Mouse (Mus musculus) lung, postnatal 36 days (tissue): ENCODE data around the gene Slc16a14.

Experiments
- DNase-seq: peaks from one replicate; pipeline ENCODE4 v3.0.0; 2022; ENCODE audit warnings: mixed read lengths

Slc16a14 gene

GRCm38 (mm10) chr1:84904467-84904866, 30.5 kb downstream of the Slc16a14 start:
- DNase-seq: no peak

DNA sequence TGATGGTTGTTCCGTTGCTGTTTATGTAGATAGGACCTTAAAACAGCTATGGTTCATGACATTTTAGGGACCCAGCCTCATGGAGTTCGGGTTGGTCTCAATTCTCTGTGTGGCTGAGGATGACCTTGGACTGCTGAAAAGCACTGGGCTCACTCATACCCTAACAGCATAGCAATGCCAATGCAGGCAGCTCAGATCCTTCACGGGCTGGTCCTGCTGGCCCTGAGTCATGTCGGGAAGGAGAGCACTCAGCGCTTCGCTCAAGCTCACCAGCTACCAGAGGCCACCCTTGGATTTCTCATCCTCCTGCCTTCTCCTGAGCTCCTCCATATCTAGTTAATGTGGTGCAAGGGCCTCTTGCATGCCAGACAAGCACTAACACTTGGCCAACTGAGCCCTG, 35.8 kb downstream of the Slc16a14 start:
- DNase-seq: no peak

GRCm38 (mm10) chr1:84897364-84897763, 37.6 kb downstream of the Slc16a14 start:
- no peak for DNase-seq

GRCm38 (mm10) chr1:84891746-84892145, 43.2 kb downstream of the Slc16a14 start:
- no peak for DNase-seq

DNA sequence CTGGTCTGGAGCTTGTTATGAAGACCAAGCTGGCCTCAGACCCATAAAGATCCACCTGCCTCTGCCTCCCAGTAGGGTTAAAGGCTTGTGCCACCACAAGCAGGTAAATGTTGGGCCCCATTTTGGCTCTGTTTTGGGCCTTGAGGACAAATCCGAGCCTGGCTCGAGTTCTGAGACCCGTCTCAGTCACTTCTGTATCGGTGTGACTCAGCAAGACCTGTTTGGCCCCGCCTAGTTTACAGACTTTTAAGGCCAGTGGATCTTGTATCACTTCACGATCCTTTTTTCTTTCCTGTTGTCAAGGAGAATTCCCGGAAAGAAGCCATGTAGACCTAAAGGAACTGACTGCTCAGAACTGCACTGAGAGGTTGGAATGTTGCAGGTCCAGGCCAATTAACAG, 44.4 kb downstream of the Slc16a14 start:
- DNase-seq: no peak

- no peak for DNase-seq
Observed at GRCm38 (mm10) chr1:84890005-84890393, 44.9 kb downstream of the Slc16a14 start.

GRCm38 (mm10) chr1:84889330-84890004, 45.5 kb downstream of the Slc16a14 start:
- DNase-seq: no peak

- DNase-seq: peak; percentile 7
Observed at GRCm38 (mm10) chr1:84885921-84886320, 49.0 kb downstream of the Slc16a14 start.

DNA sequence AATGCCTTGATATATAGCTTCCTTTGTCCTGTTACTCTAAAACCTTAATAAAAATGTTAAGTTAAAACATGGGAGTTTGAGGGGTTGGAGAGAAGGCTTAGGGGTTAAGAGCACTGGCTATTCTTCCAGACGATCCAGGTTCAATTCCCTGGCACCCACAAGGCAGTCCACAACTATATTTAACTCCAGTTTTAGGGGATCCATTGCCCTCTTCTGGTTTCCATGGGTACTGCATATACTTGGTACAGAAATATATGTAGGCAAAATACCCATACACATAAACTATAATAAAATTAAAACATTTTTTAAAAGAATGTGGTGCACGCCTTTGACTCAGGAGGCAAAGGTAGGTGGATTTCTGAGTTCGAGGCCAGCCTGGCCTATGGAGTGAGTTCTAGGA, 49.8 kb downstream of the Slc16a14 start:
- DNase-seq: peak; percentile 63

DNA sequence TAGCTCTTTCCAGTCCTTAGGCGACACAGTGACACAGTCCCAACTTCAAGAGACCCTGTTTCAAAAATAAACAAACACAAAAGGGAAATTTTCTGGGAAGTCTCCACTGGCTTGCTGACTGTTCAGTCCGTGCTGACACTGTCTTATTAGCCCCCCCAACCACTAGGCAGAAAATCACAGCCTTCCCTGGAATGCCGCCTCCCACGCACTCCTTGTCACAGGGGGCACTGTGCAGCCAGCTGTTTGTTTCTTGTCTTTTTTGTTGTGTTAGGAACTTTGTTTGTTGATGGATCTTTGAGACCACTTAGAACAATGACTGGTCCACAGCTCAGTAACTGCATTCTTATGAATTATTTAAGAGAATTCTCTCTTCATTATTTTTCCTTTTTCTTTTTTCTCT, 51.0 kb downstream of the Slc16a14 start:
- DNase-seq: no peak

DNA sequence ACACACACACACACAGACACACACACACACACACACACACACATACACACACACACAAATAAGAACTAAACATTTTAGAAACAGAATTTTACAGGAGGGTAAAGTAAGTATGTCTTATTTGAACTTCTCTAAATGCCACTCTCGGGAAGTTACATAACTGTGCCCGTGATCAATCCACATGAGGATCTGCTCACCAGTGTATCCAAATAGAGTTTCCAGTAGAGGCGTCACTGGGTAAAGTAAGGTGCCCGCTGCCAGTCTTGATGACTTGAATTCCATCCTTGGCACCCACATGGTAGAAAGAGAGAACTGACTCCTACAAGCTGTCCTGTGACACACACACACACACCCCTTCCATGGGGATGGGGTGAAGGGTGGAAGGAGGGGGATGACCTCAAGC, 52.0 kb downstream of the Slc16a14 start:
- DNase-seq: no peak

- DNase-seq: no peak
Observed at GRCm38 (mm10) chr1:84882066-84882532, 52.8 kb downstream of the Slc16a14 start.

GRCm38 (mm10) chr1:84881248-84882065, 53.5 kb downstream of the Slc16a14 start:
- peak; percentile 7 for DNase-seq

DNA sequence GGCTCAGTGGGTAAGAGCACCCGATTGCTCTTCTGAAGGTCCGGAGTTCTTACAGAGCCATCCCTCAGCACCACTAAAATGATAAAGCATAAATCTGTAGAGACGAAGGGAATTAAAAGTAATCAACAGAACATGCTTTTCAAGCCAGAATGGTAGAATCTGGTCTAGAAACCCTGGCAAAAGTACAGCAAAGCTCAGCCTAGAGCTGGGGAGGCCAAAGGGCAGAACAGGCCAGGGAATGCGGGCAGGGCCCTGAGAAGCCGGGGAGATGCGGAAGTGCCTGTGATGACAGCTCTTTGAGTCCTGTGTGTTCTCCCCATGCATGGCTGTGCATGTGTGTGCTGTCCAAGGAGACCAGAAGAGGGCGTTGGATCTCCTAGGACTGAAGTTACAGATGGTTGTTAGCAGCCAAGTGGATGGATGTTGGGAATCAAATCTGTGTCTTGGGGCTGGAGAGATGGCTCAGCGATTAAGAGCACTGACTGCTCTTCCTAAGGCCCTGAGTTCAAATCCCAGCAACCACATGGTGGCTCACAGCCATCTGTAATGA, 55.3 kb downstream of the Slc16a14 start:
- DNase-seq: no peak

DNA sequence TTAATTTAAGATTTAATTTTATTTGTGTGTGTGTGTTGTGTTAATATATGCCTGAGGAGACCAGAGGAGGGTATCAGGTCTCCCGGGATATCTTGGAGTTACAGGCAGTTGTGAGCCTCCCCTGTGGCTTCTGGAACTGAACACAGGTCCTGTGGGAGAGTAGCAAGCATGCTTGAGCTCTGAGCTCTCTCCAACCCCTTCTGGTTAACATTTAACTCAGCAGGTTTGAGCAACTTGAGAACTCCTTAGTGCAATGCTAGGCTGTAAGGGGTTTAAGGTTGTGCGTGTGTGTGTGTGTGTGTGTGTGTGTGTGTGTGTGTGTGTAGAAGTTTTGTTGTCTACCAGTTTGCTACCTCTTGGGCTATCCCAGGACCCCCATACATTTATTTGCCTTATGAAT, 57.3 kb downstream of the Slc16a14 start:
- DNase-seq: peak; percentile 15

DNA sequence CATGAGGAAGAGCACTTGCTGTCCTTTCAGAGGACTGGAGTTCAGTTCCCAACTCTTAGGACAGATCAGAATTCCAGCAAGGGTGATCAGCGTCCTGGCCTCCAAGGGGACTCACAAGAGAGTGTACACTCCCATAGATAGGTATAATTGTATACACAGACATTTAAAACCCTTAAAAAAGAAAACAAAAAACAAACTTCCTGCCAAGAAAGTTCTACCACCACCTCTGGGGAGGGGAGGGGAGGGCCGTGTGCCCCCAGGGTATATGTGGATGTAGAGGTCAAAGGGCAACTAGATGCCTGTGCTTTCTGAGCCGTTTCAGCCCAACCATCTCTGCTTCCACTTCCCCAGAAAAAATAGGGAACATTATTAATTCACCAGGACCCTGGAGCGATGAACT, 62.0 kb downstream of the Slc16a14 start:
- DNase-seq: no peak

- no peak for DNase-seq
Observed at GRCm38 (mm10) chr1:84872105-84872504, 62.8 kb downstream of the Slc16a14 start.

- no peak for DNase-seq
Observed at GRCm38 (mm10) chr1:84871131-84871530, 63.8 kb downstream of the Slc16a14 start.

DNA sequence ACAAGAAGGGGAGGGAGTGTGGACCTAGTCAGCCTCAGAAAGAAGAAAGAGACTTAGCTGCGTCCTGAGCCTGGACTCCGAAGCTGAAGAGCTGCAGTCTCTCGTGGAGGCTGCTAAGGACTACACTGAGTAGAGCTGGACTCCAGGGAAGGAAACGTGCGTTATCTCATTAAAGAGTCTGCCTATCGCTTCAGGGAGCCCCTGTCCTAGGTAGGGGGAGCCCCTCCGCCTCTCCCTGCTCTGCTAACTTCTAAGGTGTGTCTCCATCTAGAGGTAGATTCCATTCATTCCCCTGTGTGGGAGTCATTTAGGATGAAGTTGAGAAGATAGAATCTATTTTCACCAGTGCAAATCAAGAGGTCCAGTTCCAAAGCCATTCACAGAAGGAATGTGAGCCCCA, 65.4 kb downstream of the Slc16a14 start:
- no peak for DNase-seq

- DNase-seq: no peak
Observed at GRCm38 (mm10) chr1:84868841-84869240, 66.1 kb downstream of the Slc16a14 start.

GRCm38 (mm10) chr1:84868311-84868710, 66.6 kb downstream of the Slc16a14 start:
- DNase-seq: no peak

GRCm38 (mm10) chr1:84866706-84867230, 68.2 kb downstream of the Slc16a14 start:
- no peak for DNase-seq

DNA sequence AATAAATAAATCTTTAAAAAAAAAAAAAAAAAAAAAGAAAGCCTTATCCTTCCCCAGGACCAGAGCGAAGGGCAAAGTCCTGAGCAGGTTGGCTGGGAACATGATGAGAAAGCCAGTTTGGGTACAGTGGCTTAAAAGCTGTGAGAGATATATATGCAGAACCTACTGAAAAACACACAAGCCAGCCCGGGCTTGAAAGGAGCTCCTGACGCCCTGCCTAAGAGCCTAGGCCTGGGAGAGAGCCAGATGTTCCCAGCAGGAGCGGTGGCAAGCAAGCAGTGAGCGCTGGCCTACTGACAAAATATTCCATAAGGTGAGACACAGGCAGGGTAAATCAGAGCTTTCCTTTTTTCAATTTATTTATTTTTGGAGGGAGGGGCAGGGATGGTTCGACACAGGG, 68.7 kb downstream of the Slc16a14 start:
- DNase-seq: no peak

- DNase-seq: no peak
Observed at GRCm38 (mm10) chr1:84864645-84865044, 70.3 kb downstream of the Slc16a14 start.
